Mouse (Mus musculus) liver, postnatal 0 days (tissue): ENCODE results near the gene Ces1c.

ENCODE experiments used
- CTCF ChIP-seq: sonication (generic); IDR thresholded peaks from 2 replicates; pipeline ENCODE4 v1.5.1; 2016; ENCODE audit warnings: antibody characterized with exemption, low read depth
- EP300 ChIP-seq: IDR thresholded peaks from 2 replicates; pipeline ENCODE4 v1.6.1; 2016; ENCODE audit warnings: antibody characterized with exemption, low read depth, mild to moderate bottlenecking

GRCm38 (mm10) chr8:93055238-93055637, 75.8 kb downstream of the Ces1c start:
- TF ChIP-seq CTCF (no peak), EP300 (no peak)
